Mouse (Mus musculus) limb, embryonic 14.5 days (tissue): ENCODE measurements around the gene Abracl. TPM values are rescaled to one million over a fixed set of nuclear protein-coding genes. Genes with fewer than 3 reads are reported as not detected.

ENCODE experiments used
- ATAC-seq: fragments of 200-750 bp; cut with Nextera tagmentation; 2 replicates; pipeline ENCODE4 v1.8.0; 2017; ENCODE audit warnings: low read depth, moderate number of reproducible peaks, moderate TSS enrichment; ENCODE audit not compliant: low FRiP score
- DNase-seq: peaks from one replicate; pipeline ENCODE4 v3.0.0-alpha.2; 2015; ENCODE audit warnings: low spot score
- H3K27ac ChIP-seq: fragments of 300-500 bp; sonication (generic); replicated peaks from 2 replicates; pipeline ENCODE4 v1.5.1; 2014; ENCODE audit warnings: low read depth, mild to moderate bottlenecking, low read length, moderate library complexity, mixed read lengths
- H3K27me3 ChIP-seq: fragments of 300-500 bp; sonication (generic); 2 replicates; pipeline ENCODE4 v1.6.1; 2014; ENCODE audit warnings: low read length, mixed read lengths; ENCODE audit not compliant: control insufficient read depth, insufficient read depth
- H3K36me3 ChIP-seq: fragments of 300-500 bp; sonication (generic); 2 replicates; pipeline ENCODE4 v1.6.1; 2014; ENCODE audit warnings: mild to moderate bottlenecking, low read length, moderate library complexity, mixed read lengths; ENCODE audit not compliant: control insufficient read depth, insufficient read depth
- H3K4me1 ChIP-seq: fragments of 300-500 bp; sonication (generic); 2 replicates; pipeline ENCODE4 v1.6.1; 2014; ENCODE audit warnings: antibody characterized with exemption, low read length, mixed read lengths; ENCODE audit not compliant: control insufficient read depth, insufficient read depth
- H3K4me2 ChIP-seq: fragments of 300-500 bp; sonication (generic); replicated peaks from 2 replicates; pipeline ENCODE4 v1.6.1; 2014; ENCODE audit warnings: low read depth, mild to moderate bottlenecking, low read length, moderate library complexity; ENCODE audit not compliant: severe bottlenecking
- H3K4me3 ChIP-seq: fragments of 300-500 bp; sonication (generic); replicated peaks from 2 replicates; pipeline ENCODE4 v1.5.1; 2014; ENCODE audit warnings: low read length
- H3K9ac ChIP-seq: fragments of 300-500 bp; sonication (generic); 2 replicates; pipeline ENCODE4 v1.6.1; 2014; ENCODE audit warnings: mild to moderate bottlenecking, low read depth, low read length, moderate library complexity; ENCODE audit not compliant: severe bottlenecking
- H3K9me3 ChIP-seq: fragments of 300-500 bp; sonication (generic); 2 replicates; pipeline ENCODE4 v1.6.1; 2016; ENCODE audit warnings: low read length; ENCODE audit not compliant: control insufficient read depth
- POLR2A ChIP-seq: fragments of 200-500 bp; IDR thresholded peaks from 2 replicates; pipeline ENCODE4 v1.8.0; 2012; ENCODE audit warnings: inconsistent platforms, mild to moderate bottlenecking, moderate library complexity, borderline replicate concordance; ENCODE audit not compliant: insufficient read depth, insufficient read length; ENCODE audit errors: extremely low read depth
- WGBS: fragments of 180-500 bp; shearing (Covaris S2); extraction: QIAGEN DNeasy Blood & Tissue Kit; methylation state at CpG from one replicate; pipeline ENCODE4 v1.1.7; 2014; 5-methylcytosine and 5-hydroxymethylcytosine counted together
- polyA plus RNA-seq, 2 experiments: library from polyadenylated mRNA; depleted of rRNA in 1 of 2; stranded (reverse) in 1 of 2; unstranded in 1 of 2; fragments of >200 nt; fragmentation: Nextera tagmentation in 1 of 2; extraction: Ambion mirVana in 1 of 2; gene quantifications; 2 replicates each; pipeline versions ENCODE4 v1.2.1 to v1.2.3; 2012 to 2014

The Abracl gene
- polyA plus RNA-seq, 2 experiments = 92.6 to 162 TPM

DNA sequence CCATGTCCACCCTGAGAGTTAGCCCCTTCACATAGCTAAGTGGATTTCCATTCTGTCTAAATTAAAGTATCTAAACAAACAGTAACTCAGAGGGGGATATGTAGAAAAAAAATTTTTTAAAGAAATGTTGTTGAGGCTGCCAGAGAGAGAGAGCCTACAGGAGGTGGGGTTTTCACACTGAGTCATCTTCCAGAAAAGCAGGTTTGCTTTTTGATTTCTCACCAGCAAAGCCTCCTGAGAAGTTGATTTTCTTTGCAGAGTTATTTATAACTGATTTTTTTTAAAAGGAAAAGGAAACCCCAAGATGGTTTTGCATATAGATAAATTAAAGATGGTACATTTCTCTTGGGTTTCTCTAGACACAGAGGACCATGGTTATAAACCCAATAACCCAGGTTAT is 15.0 kb downstream of the Abracl start:
- H3K4me3 ChIP-seq = no peak overlapping the region
- TF ChIP-seq POLR2A = no peak
- H3K27ac ChIP-seq = no peak overlapping the region
- no peak overlapping the region for H3K4me2 ChIP-seq
- ATAC-seq (no peak), DNase-seq (no peak)
- peaks cover 9% of the 10 kb centered on the region; the same call in 1 of the 2 replicates for H3K36me3 ChIP-seq
- no peaks in the 10 kb centered on the region for H3K9me3 ChIP-seq
- H3K9ac ChIP-seq = no peak overlapping the region
- no peaks in the 10 kb centered on the region for H3K27me3 ChIP-seq
- no peaks in the 10 kb centered on the region for H3K4me1 ChIP-seq

DNA sequence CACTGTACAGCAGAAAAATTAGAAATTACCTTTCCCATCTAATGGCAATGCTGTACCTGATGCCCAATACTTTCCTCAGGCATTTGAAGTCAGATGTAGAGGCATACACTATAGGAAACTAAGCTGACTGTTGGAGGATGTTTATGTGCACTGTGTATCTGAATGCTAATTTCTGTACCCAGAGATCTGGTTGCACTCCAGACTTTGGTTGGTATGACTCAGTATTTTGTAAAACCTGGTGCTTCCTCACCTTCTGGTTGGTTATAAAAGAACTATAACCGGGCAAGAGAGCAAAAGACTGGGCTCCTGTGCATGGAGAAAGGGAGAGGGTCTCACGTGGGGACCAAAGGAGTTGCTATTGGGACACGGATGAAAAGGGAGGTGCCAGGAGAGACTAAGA is 15.8 kb downstream of the Abracl start:
- Histone ChIP-seq H3K36me3 (peaks cover 9% of the 10 kb centered on the region; the same call in 1 of the 2 replicates), H3K4me2 (no peak overlapping the region), H3K4me3 (no peak overlapping the region), H3K4me1 (no peaks in the 10 kb centered on the region), H3K27me3 (no peaks in the 10 kb centered on the region), H3K9me3 (no peaks in the 10 kb centered on the region), H3K27ac (no peak overlapping the region), H3K9ac (no peak overlapping the region)
- no peak for TF ChIP-seq POLR2A
- 87% methylated on average over 3 of the region's 3 CpGs for WGBS
- DNase-seq (no peak), ATAC-seq (no peak)

DNA sequence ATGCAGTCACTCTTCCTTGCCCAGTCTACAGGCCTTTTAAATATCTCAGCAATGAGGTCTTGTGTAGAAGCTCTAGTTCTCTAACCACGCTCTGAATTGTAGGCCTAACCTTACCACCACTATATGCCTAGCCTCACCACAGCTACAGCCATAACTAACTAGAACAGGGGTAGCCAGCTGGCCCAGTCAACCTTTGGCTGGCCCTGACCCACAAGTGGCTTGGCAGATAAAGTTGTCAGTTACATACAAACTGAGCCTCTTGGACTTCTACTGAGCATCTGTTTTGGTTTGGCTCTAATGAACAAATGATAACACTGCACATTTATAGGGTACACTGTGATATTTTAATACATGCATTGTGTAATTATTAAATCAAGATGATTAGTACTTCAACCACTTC is 16.3 kb downstream of the Abracl start:
- DNase-seq = no peak
- no peak overlapping the region for H3K4me3 ChIP-seq
- H3K9ac ChIP-seq = no peak overlapping the region
- no peak overlapping the region for H3K27ac ChIP-seq
- no peaks in the 10 kb centered on the region for H3K9me3 ChIP-seq
- no peak for ATAC-seq
- no peak for TF ChIP-seq POLR2A
- no peaks in the 10 kb centered on the region for H3K27me3 ChIP-seq
- no peak overlapping the region for H3K4me2 ChIP-seq
- WGBS = 83% methylated on average over 1 of the region's 1 CpGs
- H3K36me3 ChIP-seq = peaks cover 9% of the 10 kb centered on the region; the same call in 1 of the 2 replicates
- no peaks in the 10 kb centered on the region for H3K4me1 ChIP-seq

- 82% methylated on average over 7 of the region's 7 CpGs for WGBS
- H3K9ac ChIP-seq = no peak overlapping the region
- H3K9me3 ChIP-seq = no peaks in the 10 kb centered on the region
- no peak for TF ChIP-seq POLR2A
- H3K4me2 ChIP-seq = no peak overlapping the region
- peaks cover 4% of the 10 kb centered on the region; the same call in 1 of the 2 replicates for H3K36me3 ChIP-seq
- H3K27me3 ChIP-seq = no peaks in the 10 kb centered on the region
- no peak for DNase-seq
- no peak overlapping the region for H3K27ac ChIP-seq
- H3K4me1 ChIP-seq = no peaks in the 10 kb centered on the region
- H3K4me3 ChIP-seq = no peak overlapping the region
- ATAC-seq = no peak
Observed at GRCm38 (mm10) chr10:18005136-18005955, 17.7 kb downstream of the Abracl start.

- H3K36me3 ChIP-seq = no peaks in the 10 kb centered on the region
- WGBS = 70% methylated on average over 12 of the region's 12 CpGs
- TF ChIP-seq POLR2A = no peak
Observed at GRCm38 (mm10) chr10:18003966-18004637, 19.0 kb downstream of the Abracl start.

More at GRCm38 (mm10) chr10:18003966-18004637, 19.0 kb downstream of the Abracl start:
- DNase-seq = no peak
- Histone ChIP-seq H3K27me3 (no peaks in the 10 kb centered on the region), H3K4me1 (no peaks in the 10 kb centered on the region), H3K27ac (no peak overlapping the region), H3K9ac (no peak overlapping the region), H3K9me3 (no peaks in the 10 kb centered on the region), H3K4me2 (no peak overlapping the region), H3K4me3 (no peak overlapping the region)
- ATAC-seq = no peak
